Mouse (Mus musculus) forebrain, embryonic 12.5 days (tissue): ENCODE results near the gene Mansc1. TPM values are rescaled to one million over a fixed set of nuclear protein-coding genes. Genes with fewer than 3 reads are reported as not detected.

ENCODE experiments used
- polyA plus RNA-seq: library from polyadenylated mRNA; unstranded; fragments of >200 nt; fragmentation: Nextera tagmentation; extraction: Ambion mirVana; gene quantifications from 2 replicates; pipeline ENCODE4 v1.2.1, GENCODE M21; 2016

The Mansc1 gene
- polyA plus RNA-seq, 1 experiment from 2014 or later: 1.1 TPM

Other genes starting within 250 kb of the Mansc1 start
- 0.21 and 0.34 TPM in 2 replicates for gene Bcl2l14, start 236.2 kb downstream of the Mansc1 start, polyA plus RNA-seq
- 32.0 and 33.3 TPM in 2 replicates for gene Lrp6, start 65.5 kb downstream of the Mansc1 start, polyA plus RNA-seq
- 34.4 and 35.8 TPM in 2 replicates for gene Borcs5, start 7.0 kb upstream of the Mansc1 start, polyA plus RNA-seq
- gene Dusp16, start 160.1 kb upstream of the Mansc1 start, polyA plus RNA-seq: 20.4 and 22.0 TPM in 2 replicates
- gene Crebl2, start 197.7 kb upstream of the Mansc1 start, polyA plus RNA-seq: 1.7 and 1.8 TPM in 2 replicates